Comparison of ENCODE assay signal across 12 mouse cellular contexts in genomic region chr6:66480207-66480606, GRCm38 (mm10). TPM values are rescaled to one million over a fixed set of nuclear protein-coding genes. Genes with fewer than 3 reads are reported as not detected.
A peak's percentile ranks its signal among the peaks of the same experiment; 100 is the strongest.
DNase-seq lines count a peak whose midpoint lies in the region; ATAC-seq and TF ChIP-seq lines count a peak whose summit lies in the region.
"Had no signal": no experiment of that assay in that cellular context is flagged by ENCODE, and none has a peak within 500 bp of the region (broad histone marks: within the 10 kb centered on the region; RNA-seq: fewer than 3 reads in every experiment).

No protein-coding gene starts in this region.

- no peaks in the 10 kb centered on the region for H3K9me3 ChIP-seq in neural tube, embryonic 11.5 days (ENCODE audit: control insufficient read depth, low read length)
- H3K9me3 ChIP-seq in heart, embryonic 11.5 days (replicated peaks; ENCODE audit: control insufficient read depth, low read length): no peaks in the 10 kb centered on the region
- H3K9me3 ChIP-seq: limb, embryonic 12.5 days had no signal

- DNase-seq in heart, adult 2 months: no peak
- DNase-seq in heart, postnatal 14 days: no peak
- peak; percentile 29 for DNase-seq in neural tube, embryonic 11.5 days (ENCODE audit: low spot score)
- DNase-seq in neural tube, embryonic 10.5 days (ENCODE audit: extremely low spot score, low spot score): no peak
- peak; percentile 12 to 35 for DNase-seq in thymus, postnatal 36 days
- DNase-seq in c-Kit-positive CD71-positive TER-119-positive erythroid progenitor cells, embryonic 14.5 days (ENCODE audit: low spot score): no peak
- DNase-seq: cerebellum, adult 2 months had no signal

- no peaks in the 10 kb centered on the region for H3K27me3 ChIP-seq in heart, adult 2 months (ENCODE audit: control insufficient read depth, insufficient read depth, low read length)
- H3K27me3 ChIP-seq in neural tube, embryonic 11.5 days (ENCODE audit: control insufficient read depth, insufficient read depth, low read length): no peaks in the 10 kb centered on the region
- H3K27me3 ChIP-seq in heart, embryonic 11.5 days (ENCODE audit: control insufficient read depth, insufficient read depth, low read length): no peaks in the 10 kb centered on the region
- H3K27me3 ChIP-seq: limb, embryonic 12.5 days had no signal

- no peak overlapping the region for H3K4me3 ChIP-seq in heart, adult 2 months
- no peak overlapping the region for H3K4me3 ChIP-seq in neural tube, embryonic 11.5 days (ENCODE audit: low read depth, low read length)
- H3K4me3 ChIP-seq in heart, embryonic 11.5 days (ENCODE audit: low read depth, low read length): no peak overlapping the region
- H3K4me3 ChIP-seq: limb, embryonic 12.5 days had no signal

- intact Hi-C loops in heart, adult 2 months (cut with DNase I): no loop called here
- intact Hi-C loops in heart, postnatal 14 days (cut with DNase I): no loop called here

- TF ChIP-seq POLR2A in heart, adult 2 months (IDR thresholded peaks at IDR 0.05; ENCODE audit: insufficient read depth, low read depth, low read length): no peak

- H3K36me3 ChIP-seq in heart, adult 2 months (ENCODE audit: control insufficient read depth, insufficient read depth, low read length): no peaks in the 10 kb centered on the region
- no peaks in the 10 kb centered on the region for H3K36me3 ChIP-seq in neural tube, embryonic 11.5 days (ENCODE audit: control insufficient read depth, insufficient read depth, low read length)
- no peaks in the 10 kb centered on the region for H3K36me3 ChIP-seq in heart, embryonic 11.5 days (ENCODE audit: control insufficient read depth, insufficient read depth, low read length)
- H3K36me3 ChIP-seq: limb, embryonic 12.5 days had no signal

- H3K9ac ChIP-seq in heart, adult 2 months (ENCODE audit: low read depth, low read length): no peak overlapping the region
- no peak overlapping the region for H3K9ac ChIP-seq in neural tube, embryonic 11.5 days (ENCODE audit: low read length)
- H3K9ac ChIP-seq in heart, embryonic 11.5 days (ENCODE audit: low read depth, low read length): no peak overlapping the region
- H3K9ac ChIP-seq: hindbrain, embryonic 14.5 days; limb, embryonic 12.5 days had no signal

- H3K4me1 ChIP-seq in heart, adult 2 months (ENCODE audit: control insufficient read depth, insufficient read depth, low read length): no peaks in the 10 kb centered on the region
- no peaks in the 10 kb centered on the region for H3K4me1 ChIP-seq in neural tube, embryonic 11.5 days (ENCODE audit: control insufficient read depth, insufficient read depth, low read length)
- no peaks in the 10 kb centered on the region for H3K4me1 ChIP-seq in heart, embryonic 11.5 days (ENCODE audit: control insufficient read depth, insufficient read depth, low read length)
- H3K4me1 ChIP-seq: limb, embryonic 12.5 days had no signal

- H3K79me2 ChIP-seq in heart, adult 2 months (replicated peaks; ENCODE audit: control insufficient read depth, insufficient read depth, low read length): no peaks in the 10 kb centered on the region

- H3K27ac ChIP-seq in heart, adult 2 months: no peak overlapping the region
- H3K27ac ChIP-seq in neural tube, embryonic 11.5 days (ENCODE audit: low read depth, low read length): no peak overlapping the region
- no peak overlapping the region for H3K27ac ChIP-seq in heart, embryonic 11.5 days (ENCODE audit: low read depth, low read length)
- H3K27ac ChIP-seq: hindbrain, embryonic 14.5 days; limb, embryonic 12.5 days had no signal

- 62% methylated on average over 2 of the region's 2 CpGs for WGBS in heart, adult 2 months
- 57% methylated on average over 2 of the region's 2 CpGs for WGBS in neural tube, embryonic 11.5 days
- 60% methylated on average over 2 of the region's 2 CpGs for WGBS in heart, embryonic 11.5 days (ENCODE audit: insufficient replicate concordance)

- TF ChIP-seq EP300 in heart, adult 2 months (IDR thresholded peaks at IDR 0.05; ENCODE audit: insufficient read depth, low read depth, low read length): no peak

- no peak for ATAC-seq in neural tube, embryonic 11.5 days (ENCODE audit: insufficient read depth, low FRiP score, low TSS enrichment)
- peak; percentile 90 for ATAC-seq in granulocyte monocyte progenitor cell, adult 5-6 weeks (replicated peaks; ENCODE audit: poor library complexity, severe bottlenecking)
- no peak for ATAC-seq in heart, embryonic 11.5 days (replicated peaks; ENCODE audit: insufficient number of reproducible peaks, low FRiP score, low TSS enrichment)
- ATAC-seq: midbrain, embryonic 16.5 days had no signal

- no peak overlapping the region for H3K4me2 ChIP-seq in neural tube, embryonic 11.5 days (ENCODE audit: low read depth)
- H3K4me2 ChIP-seq in heart, embryonic 11.5 days: no peak overlapping the region
- H3K4me2 ChIP-seq: hindbrain, embryonic 14.5 days; limb, embryonic 12.5 days had no signal

- TF ChIP-seq CTCF in heart, adult 2 months (IDR thresholded peaks at IDR 0.05): peak; percentile 30

RNA-seq across cellular contexts. Expression of gene Mad2l1, which starts 55.0 kb away (rescaled TPM):
- 1 to 10 TPM; 2.7 to 2.8 TPM for total RNA-seq in heart, adult 2 months (2021)
- polyA plus RNA-seq in heart, adult 2 months (2012; rRNA removed): 1.7 and 3.2 TPM in 2 replicates
- total RNA-seq in heart, postnatal 14 days (2021): 1 to 10 TPM; 4.9 to 7.6 TPM
- 108 and 118 TPM in 2 replicates for polyA plus RNA-seq in neural tube, embryonic 11.5 days (2014; fragmentation: Nextera tagmentation; extraction: Ambion mirVana)
- 89.6 and 131 TPM in 2 replicates for total RNA-seq in granulocyte monocyte progenitor cell, adult 5-6 weeks (2014; fragmentation: Nextera tagmentation)
- total RNA-seq in granulocyte monocyte progenitor cell, adult 5-6 weeks (2017): 142 and 148 TPM in 2 replicates
- polyA plus RNA-seq in heart, embryonic 11.5 days (2014; fragmentation: Nextera tagmentation; extraction: Ambion mirVana): 84.5 and 85.1 TPM in 2 replicates

Comparison
In these comparisons a context has a peak if more than half of its experiments do, and no peak if none do; other contexts are left out.
1. DNase-seq: peak in neural tube, embryonic 11.5 days (single experiment) and thymus, postnatal 36 days (2 of 2); none in heart, adult 2 months (0 of 2), heart, postnatal 14 days (0 of 2), neural tube, embryonic 10.5 days (single experiment) and c-Kit-positive CD71-positive TER-119-positive erythroid progenitor cells, embryonic 14.5 days (single experiment).
2. RNA of gene Mad2l1, which starts 55.0 kb away (total RNA-seq): 89.6 to 148 TPM in granulocyte monocyte progenitor cell, adult 5-6 weeks; 4.9 to 7.6 TPM in heart, postnatal 14 days and 2.7 to 2.8 TPM in heart, adult 2 months; every median in the first group is over 10 times any median in the second.